Mouse (Mus musculus) layer of hippocampus, postnatal 36 days (tissue): ENCODE measurements around the gene Capn5. TPM values are rescaled to one million over a fixed set of nuclear protein-coding genes. Genes with fewer than 3 reads are reported as not detected.
"Not testable (repeated sequence)": the region's sequence is repeated elsewhere in the genome, so short reads cannot be mapped to it uniquely, and the experiment has no call there.

Source experiments
- DNase-seq, 2 experiments: peaks; one replicate each; pipeline ENCODE4 v3.0.0; 2022
- total RNA-seq, 2 experiments: library from RNA; stranded (reverse); gene quantifications; 2 replicates each; pipeline ENCODE4 v1.2.3; 2021

The Capn5 gene
- 10 to 100 TPM; 48.6 to 48.8 TPM for total RNA-seq

- DNase-seq, result peak; percentile 56 to 60
Observed at GRCm38 (mm10) chr7:98177929-98178559, at the start of gene Capn5. Gene Capn5, minus strand, starts transcription at chr7:98178274.

- DNase-seq, result no peak
Observed at GRCm38 (mm10) chr7:98223796-98224195, 45.7 kb upstream of the Capn5 start.

GRCm38 (mm10) chr7:98216713-98217112 lies 38.6 kb upstream of the Capn5 start:
- no peak for DNase-seq

GRCm38 (mm10) chr7:98202946-98203345 lies 24.9 kb upstream of the Capn5 start:
- DNase-seq, result no peak

GRCm38 (mm10) chr7:98201493-98202028 lies 23.5 kb upstream of the Capn5 start:
- DNase-seq, result no peak

- DNase-seq, result no peak
Observed at GRCm38 (mm10) chr7:98200396-98200795, 22.3 kb upstream of the Capn5 start.

- no peak for DNase-seq
Observed at GRCm38 (mm10) chr7:98199381-98199780, 21.3 kb upstream of the Capn5 start, which contains the start of gene B3gnt6. Gene B3gnt6, minus strand, starts transcription at chr7:98199481.

GRCm38 (mm10) chr7:98195151-98195801 lies 17.2 kb upstream of the Capn5 start:
- no peak for DNase-seq

- DNase-seq, result peak in 1 of 2 experiments; percentile 22
Observed at GRCm38 (mm10) chr7:98194026-98194792, 16.1 kb upstream of the Capn5 start.

GRCm38 (mm10) chr7:98193515-98194025 lies 15.5 kb upstream of the Capn5 start:
- no peak for DNase-seq

GRCm38 (mm10) chr7:98191571-98192250 lies 13.6 kb upstream of the Capn5 start:
- no peak for DNase-seq

GRCm38 (mm10) chr7:98190578-98190977 lies 12.5 kb upstream of the Capn5 start:
- no peak for DNase-seq

- no peak for DNase-seq
Observed at GRCm38 (mm10) chr7:98189745-98190144, 11.7 kb upstream of the Capn5 start.

- DNase-seq, result no peak
Observed at GRCm38 (mm10) chr7:98188680-98189079, 10.6 kb upstream of the Capn5 start.

- no peak for DNase-seq
Observed at GRCm38 (mm10) chr7:98188238-98188637, 10.2 kb upstream of the Capn5 start.

- not testable (repeated sequence) for DNase-seq
Observed at GRCm38 (mm10) chr7:98187332-98187731, 9.3 kb upstream of the Capn5 start.

- DNase-seq, result no peak
Observed at GRCm38 (mm10) chr7:98186637-98187036, 8.6 kb upstream of the Capn5 start.

- no peak for DNase-seq
Observed at GRCm38 (mm10) chr7:98185326-98185725, 7.3 kb upstream of the Capn5 start.

GRCm38 (mm10) chr7:98178560-98179231 lies 622 bp upstream of the Capn5 start:
- DNase-seq, result no peak

- no peak for DNase-seq
Observed at GRCm38 (mm10) chr7:98177566-98177928, 527 bp downstream of the Capn5 start.

- no peak for DNase-seq
Observed at GRCm38 (mm10) chr7:98177071-98177485, 996 bp downstream of the Capn5 start.
